Mouse (Mus musculus) ES-Bruce4 (cell line): ENCODE data around the gene Adamts18.

ENCODE experiments used
- CTCF ChIP-seq: IDR thresholded peaks from one replicate; pipeline ENCODE4 v1.8.1; 2011; ENCODE audit warnings: low read depth, low read length
- POLR2A ChIP-seq: IDR thresholded peaks from one replicate; pipeline ENCODE4 v1.8.1; 2011; ENCODE audit warnings: low read length; ENCODE audit not compliant: insufficient read depth

DNA sequence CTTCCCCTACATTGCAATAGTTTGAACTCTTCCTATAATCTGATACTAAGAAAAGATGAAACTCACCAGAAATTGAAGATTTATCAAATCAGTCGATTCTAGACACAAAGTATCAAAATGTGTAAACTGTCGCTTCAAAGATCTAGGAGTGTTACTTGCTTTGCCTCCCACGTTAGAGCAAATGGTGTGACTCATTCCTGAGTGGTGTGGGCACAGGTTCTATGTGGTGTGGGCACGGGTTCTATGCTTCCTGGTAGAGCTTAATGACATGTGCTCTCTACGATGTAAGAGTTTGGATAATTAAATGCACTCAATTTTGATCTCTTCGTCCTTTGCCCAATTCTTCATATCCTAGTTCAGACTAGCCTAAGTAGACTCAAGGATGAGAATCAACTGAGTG, 23.9 kb upstream of the Adamts18 start:
- TF ChIP-seq POLR2A (no peak), CTCF (no peak)
